Mouse (Mus musculus) embryo, embryonic 10 days (tissue): Measurements from ENCODE around the gene Mta3.

Source experiments
- DNase-seq: peaks from one replicate; pipeline ENCODE4 v3.0.0-alpha.2; 2015; ENCODE audit warnings: low spot score

Gene Mta3

GRCm38 (mm10) chr17:83810285-83810684, 104.3 kb downstream of the Mta3 start:
- DNase-seq, result no peak

GRCm38 (mm10) chr17:83812200-83812944, 106.4 kb downstream of the Mta3 start:
- no peak for DNase-seq

- DNase-seq, result no peak
Observed at GRCm38 (mm10) chr17:83813050-83813449, 107.1 kb downstream of the Mta3 start.

GRCm38 (mm10) chr17:83816996-83817395, 111.0 kb downstream of the Mta3 start:
- no peak for DNase-seq

- DNase-seq, result no peak
Observed at GRCm38 (mm10) chr17:83819503-83819902, 113.5 kb downstream of the Mta3 start.

GRCm38 (mm10) chr17:83820701-83821100, 114.7 kb downstream of the Mta3 start:
- no peak for DNase-seq

- no peak for DNase-seq
Observed at GRCm38 (mm10) chr17:83821876-83822275, 115.9 kb downstream of the Mta3 start.

- DNase-seq, result no peak
Observed at GRCm38 (mm10) chr17:83823835-83824234, 117.9 kb downstream of the Mta3 start.

- DNase-seq, result no peak
Observed at GRCm38 (mm10) chr17:83829356-83829755, 123.4 kb downstream of the Mta3 start.

GRCm38 (mm10) chr17:83830616-83831292, 124.8 kb downstream of the Mta3 start:
- no peak for DNase-seq

- DNase-seq, result no peak
Observed at GRCm38 (mm10) chr17:83834120-83834519, 128.2 kb downstream of the Mta3 start.

GRCm38 (mm10) chr17:83836048-83836447, 130.1 kb downstream of the Mta3 start:
- no peak for DNase-seq

- DNase-seq, result no peak
Observed at GRCm38 (mm10) chr17:83837659-83838190, 131.8 kb downstream of the Mta3 start.

GRCm38 (mm10) chr17:83839132-83839531, 133.2 kb downstream of the Mta3 start:
- DNase-seq, result no peak

GRCm38 (mm10) chr17:83841011-83841410, 135.0 kb downstream of the Mta3 start:
- DNase-seq, result no peak

GRCm38 (mm10) chr17:83843780-83844179, 137.8 kb downstream of the Mta3 start:
- no peak for DNase-seq

- no peak for DNase-seq
Observed at GRCm38 (mm10) chr17:83845538-83845937, 139.6 kb downstream of the Mta3 start.

- DNase-seq, result no peak
Observed at GRCm38 (mm10) chr17:83846301-83847021, 140.5 kb downstream of the Mta3 start.

- DNase-seq, result no peak
Observed at GRCm38 (mm10) chr17:83847100-83847499, 141.1 kb downstream of the Mta3 start.

- no peak for DNase-seq
Observed at GRCm38 (mm10) chr17:83847815-83848214, 141.9 kb downstream of the Mta3 start, which contains the start of gene Haao. Haao (minus strand) TSS chr17:83847963.

- no peak for DNase-seq
Observed at GRCm38 (mm10) chr17:83848482-83848881, 142.5 kb downstream of the Mta3 start.

GRCm38 (mm10) chr17:83849081-83849675, 143.2 kb downstream of the Mta3 start:
- no peak for DNase-seq
